Mouse (Mus musculus) cerebellum, adult 11-12 months (tissue): Measurements from ENCODE around the gene Gm40193.

ENCODE experiments used
- DNase-seq: peaks from one replicate; pipeline ENCODE4 v3.0.0; 2022

Gm40193 gene

DNA sequence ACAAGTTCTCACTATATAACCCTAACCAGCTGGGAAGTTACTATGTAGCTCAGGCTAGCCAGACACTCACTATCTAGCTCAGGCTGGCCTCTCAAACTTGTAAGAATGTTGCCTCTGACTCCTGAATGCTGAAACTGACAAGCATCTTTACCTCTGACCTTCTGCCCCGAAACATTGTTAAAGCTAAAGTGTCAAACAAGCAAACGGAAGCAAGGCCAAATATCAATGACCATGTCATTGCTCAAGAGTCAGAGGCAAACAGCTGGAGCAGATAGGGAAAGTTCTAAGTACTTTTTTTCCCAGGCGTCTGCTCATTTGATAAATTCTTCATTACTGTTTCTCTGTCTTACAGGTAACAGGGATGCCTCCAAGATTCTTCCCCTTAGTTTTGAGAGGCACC lies 30.7 kb downstream of the Gm40193 start:
- no peak for DNase-seq

GRCm38 (mm10) chr11:70500476-70500812 lies 32.3 kb downstream of the Gm40193 start:
- no peak for DNase-seq

DNA sequence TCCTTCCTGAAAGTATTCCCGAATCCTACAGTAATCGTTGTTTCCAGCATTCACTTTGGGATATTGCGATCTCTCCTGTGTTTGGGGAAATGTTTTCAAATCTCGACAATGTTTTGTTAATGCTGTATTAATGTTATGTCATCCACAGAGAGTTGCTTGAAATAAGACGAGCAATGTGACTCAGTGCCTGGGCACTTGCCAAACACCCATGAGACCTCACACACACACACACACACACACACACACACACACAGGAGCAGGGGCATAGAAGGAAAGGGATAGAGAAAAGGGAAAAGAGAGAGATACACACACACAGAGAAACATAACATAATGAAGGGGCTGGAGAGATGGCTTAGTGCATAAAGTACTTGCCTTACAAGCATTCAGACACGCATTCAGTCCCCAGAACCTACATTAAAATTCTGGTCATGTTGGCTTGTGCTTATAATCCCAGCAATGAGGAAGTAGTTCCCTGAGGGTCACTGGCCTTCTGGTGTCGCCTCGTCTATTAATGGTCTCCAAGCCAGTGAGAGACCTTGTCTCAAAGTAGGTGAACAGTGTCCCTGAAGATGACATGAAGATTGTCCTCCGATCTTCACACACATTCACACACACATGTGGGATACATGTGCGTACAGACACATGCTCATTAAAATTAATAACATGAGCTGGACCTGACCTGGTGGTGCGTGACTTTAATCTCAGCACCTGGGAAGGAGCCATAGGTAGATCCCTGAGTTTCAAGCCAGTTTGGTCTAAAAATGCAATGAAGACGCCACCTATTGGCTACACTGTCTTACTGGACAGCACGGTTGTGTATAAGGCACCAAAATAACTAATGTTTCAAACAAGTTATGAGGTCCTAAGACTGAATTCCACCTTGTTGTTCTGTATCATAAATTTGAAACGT lies 32.9 kb downstream of the Gm40193 start:
- DNase-seq: no peak

GRCm38 (mm10) chr11:70489684-70490083 lies 43.1 kb downstream of the Gm40193 start:
- DNase-seq: no peak

- no peak for DNase-seq
These were observed 43.6 kb downstream of the Gm40193 start for GRCm38 (mm10) chr11:70489138-70489537.

DNA sequence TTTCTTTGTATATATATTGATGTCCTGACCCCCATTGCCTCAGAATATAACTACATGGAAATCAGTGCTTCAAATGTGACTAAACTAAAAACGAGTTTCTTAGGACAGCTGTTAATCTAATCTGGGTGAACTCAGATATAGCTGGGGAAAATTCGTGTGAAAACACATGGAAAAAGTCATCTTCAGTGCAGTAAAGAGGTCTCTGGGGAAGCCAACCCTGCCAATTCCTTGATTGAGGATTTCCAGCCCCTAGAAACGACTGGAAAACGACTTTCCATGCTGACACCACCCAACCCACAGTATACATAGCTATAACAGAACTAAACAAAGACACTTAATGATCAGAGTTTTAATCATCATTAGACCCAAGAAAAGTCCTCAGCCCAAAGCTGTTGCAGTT lies 44.9 kb downstream of the Gm40193 start:
- no peak for DNase-seq

DNA sequence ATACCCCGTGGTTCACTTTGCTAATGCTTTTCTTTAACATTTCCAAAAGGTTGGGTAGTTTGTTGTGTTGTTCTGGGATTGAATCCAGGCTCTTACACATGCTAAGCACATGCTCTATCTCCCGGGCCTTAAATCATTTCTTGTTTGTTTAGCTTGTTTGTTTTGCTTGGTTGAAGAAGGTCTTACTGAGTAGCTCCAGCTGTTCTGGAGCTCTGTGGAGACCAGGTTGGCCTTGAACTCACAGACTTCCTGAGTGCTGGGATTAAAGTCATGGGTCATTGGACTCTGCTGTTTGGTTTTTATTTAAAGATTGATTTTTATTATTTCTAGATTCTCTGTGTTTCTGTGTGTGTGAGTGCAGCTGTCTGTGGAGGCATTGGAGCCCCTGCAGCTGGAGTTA lies 47.2 kb downstream of the Gm40193 start:
- DNase-seq: no peak
